Mouse (Mus musculus) gastrocnemius, postnatal 4 days (tissue): Measurements from ENCODE around the gene Pou5f1. TPM values are rescaled to one million over a fixed set of nuclear protein-coding genes. Genes with fewer than 3 reads are reported as not detected.
A peak's percentile ranks its signal among the peaks of the same experiment; 100 is the strongest.

Experiments
- DNase-seq, 2 experiments: peaks; one replicate each; pipeline ENCODE4 v3.0.0; 2021 to 2022; ENCODE audit warnings: low spot score in 2 of 2, mixed read lengths in 2 of 2
- total RNA-seq, 2 experiments: library from RNA; stranded (reverse); gene quantifications; 2 replicates each; pipeline ENCODE4 v1.2.3; 2021

The Pou5f1 gene
- total RNA-seq, 2 experiments from 2014 or later: 0.20 to 0.26 TPM

- peak in 1 of 2 experiments; percentile 70 for DNase-seq
Measured at GRCm38 (mm10) chr17:35549437-35550142, 43.8 kb downstream of the Pou5f1 start.

GRCm38 (mm10) chr17:35550143-35550494, 44.3 kb downstream of the Pou5f1 start:
- no peak for DNase-seq

GRCm38 (mm10) chr17:35550871-35551270, 45.1 kb downstream of the Pou5f1 start:
- no peak for DNase-seq

GRCm38 (mm10) chr17:35551881-35552414, 46.1 kb downstream of the Pou5f1 start, which contains the start of gene Cdsn:
Gene Cdsn (plus strand): TSS chr17:35552128.
- DNase-seq: no peak

- DNase-seq: no peak
Measured at GRCm38 (mm10) chr17:35554321-35554720, 48.5 kb downstream of the Pou5f1 start.

GRCm38 (mm10) chr17:35554761-35555397, 49.1 kb downstream of the Pou5f1 start:
- DNase-seq: no peak

GRCm38 (mm10) chr17:35556186-35556765, 50.5 kb downstream of the Pou5f1 start:
- DNase-seq: no peak

- no peak for DNase-seq
Measured at GRCm38 (mm10) chr17:35556812-35557211, 51.0 kb downstream of the Pou5f1 start.

GRCm38 (mm10) chr17:35557351-35557750, 51.5 kb downstream of the Pou5f1 start:
- DNase-seq: no peak

GRCm38 (mm10) chr17:35558216-35558615, 52.4 kb downstream of the Pou5f1 start:
- DNase-seq: no peak

Other genes with a start within 250 kb of the Pou5f1 start
- 10 to 100 TPM; 44.5 to 55.8 TPM for gene H2-D1, start 243.3 kb upstream of the Pou5f1 start, total RNA-seq
- gene H2-Q1, start 185.6 kb upstream of the Pou5f1 start, total RNA-seq: under 1 TPM; 0.52 to 0.67 TPM
- gene H2-Q2, start 163.8 kb upstream of the Pou5f1 start, total RNA-seq: under 1 TPM; 0.59 to 0.93 TPM
- gene H2-Q4, start 126.4 kb upstream of the Pou5f1 start, total RNA-seq: 1 to 10 TPM; 5.2 to 6.2 TPM
- gene H2-Q6, start 81.2 kb upstream of the Pou5f1 start, total RNA-seq: under 1 TPM; 0.34 to 0.41 TPM
- gene H2-Q7, start 66.9 kb upstream of the Pou5f1 start, total RNA-seq: 1 to 10 TPM in 1 of 2 experiments, under 1 TPM in 1; 0.71 to 1.0 TPM
- gene H2-Q10, start 35.9 kb upstream of the Pou5f1 start, total RNA-seq: 1 to 10 TPM in 1 of 2 experiments, under 1 TPM in 1; 0.32 to 1.6 TPM
- gene Tcf19, start 10.8 kb downstream of the Pou5f1 start, total RNA-seq: 10 to 100 TPM; 28.1 to 29.9 TPM
- 10 to 100 TPM; 13.8 to 15.0 TPM for gene Cchcr1, start 11.1 kb downstream of the Pou5f1 start, total RNA-seq
- not detected for gene Psors1c2, start 27.2 kb downstream of the Pou5f1 start, total RNA-seq
- gene Cdsn, start 46.1 kb downstream of the Pou5f1 start, total RNA-seq: under 1 TPM; 0.29 to 0.39 TPM
- gene 2300002M23Rik, start 61.4 kb downstream of the Pou5f1 start, total RNA-seq: not detected
- gene Sfta2, start 95.5 kb downstream of the Pou5f1 start, total RNA-seq: not detected
- gene Gm9573, start 120.6 kb downstream of the Pou5f1 start, total RNA-seq: not detected
- not detected for gene Mucl3, start 137.7 kb downstream of the Pou5f1 start, total RNA-seq
- 10 to 100 TPM; 22.1 to 24.4 TPM for gene Vars2, start 161.6 kb downstream of the Pou5f1 start, total RNA-seq
- gene Gtf2h4, start 167.7 kb downstream of the Pou5f1 start, total RNA-seq: 10 to 100 TPM; 20.6 to 29.2 TPM
- gene Ddr1, start 198.6 kb downstream of the Pou5f1 start, total RNA-seq: 10 to 100 TPM; 69.6 to 71.4 TPM